Mouse (Mus musculus) kidney, adult 2 months (tissue): Measurements from ENCODE around the gene Abcb8.

Source experiments
- CTCF ChIP-seq: fragments of 200-500 bp; conservative IDR thresholded peaks from 2 replicates; pipeline ENCODE4 v1.5.1; 2011; ENCODE audit warnings: low read depth, mild to moderate bottlenecking, control low read depth, low read length, moderate library complexity, mixed read lengths; ENCODE audit not compliant: insufficient read depth, insufficient read length
- POLR2A ChIP-seq: fragments of 200-500 bp; IDR thresholded peaks from one replicate; pipeline ENCODE4 v1.6.1; 2011; ENCODE audit warnings: low read depth, low read length, control low read depth

DNA sequence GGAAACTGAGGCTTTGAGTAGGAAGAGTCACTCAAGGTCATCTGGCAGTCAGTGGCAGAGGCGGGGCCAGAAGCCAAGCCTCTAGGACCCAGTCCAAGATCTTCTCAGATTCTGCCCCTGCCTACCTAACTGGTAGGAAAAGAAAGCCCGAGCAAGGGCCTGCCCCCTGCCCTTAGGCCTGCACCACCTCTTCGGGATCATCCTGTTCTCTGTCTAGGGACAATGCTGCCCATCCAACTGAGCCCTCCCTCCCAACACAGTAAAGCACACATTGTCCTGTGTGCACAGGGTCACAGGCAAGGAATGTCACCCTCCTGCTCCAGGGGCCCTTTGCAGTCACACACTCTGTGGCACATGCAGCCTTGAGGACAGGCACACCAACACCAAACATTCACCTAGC is 43.4 kb upstream of the Abcb8 start:
- TF ChIP-seq POLR2A (no peak), CTCF (no peak)
